Mouse (Mus musculus) CD4-positive, CD25-positive, alpha-beta regulatory T cell, adult 4 months (primary cell): ENCODE measurements around the gene Heatr4. TPM values are rescaled to one million over a fixed set of nuclear protein-coding genes. Genes with fewer than 3 reads are reported as not detected.

Experiments
- ATAC-seq: one replicate; pipeline ENCODE4 v1.8.0; 2017
- polyA plus RNA-seq, 2 experiments: library from polyadenylated mRNA; unstranded; fragments of 100-300 nt; shearing (Covaris generic); gene quantifications; one replicate each; pipeline ENCODE4 v1.2.1; 2017

Gene Heatr4
- polyA plus RNA-seq, 2 experiments from 2014 or later, result not detected

GRCm38 (mm10) chr12:83929186-83929804, 55.4 kb downstream of the Heatr4 start:
- peak; percentile 93 for ATAC-seq

GRCm38 (mm10) chr12:83927747-83928146, 56.9 kb downstream of the Heatr4 start:
- no peak for ATAC-seq

GRCm38 (mm10) chr12:83926061-83926460, 58.6 kb downstream of the Heatr4 start:
- no peak for ATAC-seq

- no peak for ATAC-seq
Measured at GRCm38 (mm10) chr12:83925160-83925703, 59.4 kb downstream of the Heatr4 start.

- no peak for ATAC-seq
Measured at GRCm38 (mm10) chr12:83924332-83924731, 60.3 kb downstream of the Heatr4 start.

- ATAC-seq, result no peak
Measured at GRCm38 (mm10) chr12:83923486-83923859, 61.2 kb downstream of the Heatr4 start.

- ATAC-seq, result no peak
Measured at GRCm38 (mm10) chr12:83922724-83923485, 61.7 kb downstream of the Heatr4 start.

- peak; percentile 97 for ATAC-seq
Measured at GRCm38 (mm10) chr12:83921535-83922381, 62.9 kb downstream of the Heatr4 start, which contains the start of gene Numb. Gene Numb, minus strand, starts transcription at chr12:83921934.

GRCm38 (mm10) chr12:83920721-83921441, 63.8 kb downstream of the Heatr4 start:
- no peak for ATAC-seq

- no peak for ATAC-seq
Measured at GRCm38 (mm10) chr12:83916884-83917283, 67.8 kb downstream of the Heatr4 start.

- no peak for ATAC-seq
Measured at GRCm38 (mm10) chr12:83914797-83915196, 69.9 kb downstream of the Heatr4 start.

GRCm38 (mm10) chr12:83914202-83914740, 70.4 kb downstream of the Heatr4 start:
- no peak for ATAC-seq

GRCm38 (mm10) chr12:83910451-83910850, 74.2 kb downstream of the Heatr4 start:
- no peak for ATAC-seq

Other genes with a start within 250 kb of the Heatr4 start
- not detected for gene Papln, start 221.2 kb downstream of the Heatr4 start, polyA plus RNA-seq
- 10 to 100 TPM; 36.7 to 39.4 TPM for gene Numb, start 62.9 kb downstream of the Heatr4 start, polyA plus RNA-seq
- gene Riox1, start 34.2 kb downstream of the Heatr4 start, polyA plus RNA-seq, result 1 to 10 TPM in 1 of 2 experiments, under 1 TPM in 1; 0.94 to 1.7 TPM
- 10 to 100 TPM; 28.3 to 39.0 TPM for gene Acot2, start 3.0 kb upstream of the Heatr4 start, polyA plus RNA-seq
- gene Acot1, start 24.6 kb upstream of the Heatr4 start, polyA plus RNA-seq, result not detected
- gene Acot4, start 53.5 kb upstream of the Heatr4 start, polyA plus RNA-seq, result under 1 TPM in 1 of 2 experiments, not detected in 1; 0.11 TPM
- gene Gm49366, start 54.1 kb upstream of the Heatr4 start, polyA plus RNA-seq, result not detected
- not detected for gene Acot3, start 67.3 kb upstream of the Heatr4 start, polyA plus RNA-seq
- gene Acot5, start 84.5 kb upstream of the Heatr4 start, polyA plus RNA-seq, result not detected
- 1 to 10 TPM in 1 of 2 experiments, under 1 TPM in 1; 0.77 to 1.0 TPM for gene Acot6, start 115.8 kb upstream of the Heatr4 start, polyA plus RNA-seq
- under 1 TPM; 0.10 to 0.12 TPM for gene Dnal1, start 129.5 kb upstream of the Heatr4 start, polyA plus RNA-seq
- gene Pnma1, start 163.6 kb upstream of the Heatr4 start, polyA plus RNA-seq, result not detected
- 1 to 10 TPM; 7.3 to 8.2 TPM for gene Elmsan1, start 234.0 kb upstream of the Heatr4 start, polyA plus RNA-seq